Mouse (Mus musculus) heart, embryonic 14.5 days (tissue): ENCODE results near the gene Foxa3. TPM values are rescaled to one million over a fixed set of nuclear protein-coding genes. Genes with fewer than 3 reads are reported as not detected.

Source experiments
- ATAC-seq: fragments of 200-750 bp; cut with Nextera tagmentation; 2 replicates; pipeline ENCODE4 v1.8.0; 2017; ENCODE audit warnings: low read depth, moderate TSS enrichment; ENCODE audit not compliant: insufficient number of reproducible peaks, insufficient read depth, low FRiP score
- H3K27ac ChIP-seq, 2 experiments: fragments of 200-500 bp in 1 of 2; fragments of 300-500 bp in 1 of 2; sonication (generic) in 1 of 2; replicated peaks in 1 of 2; 2 replicates each; pipeline ENCODE4 v1.5.1; 2012 to 2014; ENCODE audit warnings: low read depth in 2 of 2, low read length in 2 of 2, control low read depth in 1 of 2, mild to moderate bottlenecking in 1 of 2, mixed read lengths in 1 of 2; ENCODE audit not compliant: control insufficient read depth in 1 of 2, insufficient read depth in 1 of 2
- H3K27me3 ChIP-seq: fragments of 300-500 bp; sonication (generic); 2 replicates; pipeline ENCODE4 v1.6.1; 2014; ENCODE audit warnings: mild to moderate bottlenecking, low read length, control low read depth; ENCODE audit not compliant: control insufficient read depth, insufficient read depth
- H3K36me3 ChIP-seq: fragments of 300-500 bp; sonication (generic); 2 replicates; pipeline ENCODE4 v1.6.1; 2014; ENCODE audit warnings: mild to moderate bottlenecking, control low read depth, low read length, mixed read lengths; ENCODE audit not compliant: control insufficient read depth, insufficient read depth
- H3K4me1 ChIP-seq, 2 experiments: fragments of 200-500 bp in 1 of 2; fragments of 300-500 bp in 1 of 2; sonication (generic) in 1 of 2; 2 replicates each; pipeline ENCODE4 v1.6.1; 2012 to 2014; ENCODE audit warnings: low read length in 2 of 2, control low read depth in 1 of 2, mixed read lengths in 1 of 2; ENCODE audit not compliant: control insufficient read depth in 2 of 2, insufficient read depth in 2 of 2
- H3K4me2 ChIP-seq: fragments of 300-500 bp; sonication (generic); 2 replicates; pipeline ENCODE4 v1.6.1; 2014; ENCODE audit warnings: mild to moderate bottlenecking, low read length
- H3K4me3 ChIP-seq, 2 experiments: fragments of 200-500 bp in 1 of 2; fragments of 300-500 bp in 1 of 2; sonication (generic) in 1 of 2; 2 replicates each; pipeline ENCODE4 v1.5.1; 2012 to 2014; ENCODE audit warnings: low read length in 2 of 2, mild to moderate bottlenecking in 2 of 2, control low read depth in 1 of 2, low read depth in 1 of 2, moderate library complexity in 1 of 2; ENCODE audit not compliant: control insufficient read depth in 1 of 2, insufficient read depth in 1 of 2
- H3K9ac ChIP-seq: fragments of 300-500 bp; sonication (generic); 2 replicates; pipeline ENCODE4 v1.6.1; 2014; ENCODE audit warnings: mild to moderate bottlenecking, low read length
- H3K9me3 ChIP-seq: fragments of 300-500 bp; sonication (generic); 2 replicates; pipeline ENCODE4 v1.6.1; 2016; ENCODE audit warnings: low read length, control low read depth; ENCODE audit not compliant: control insufficient read depth
- WGBS: fragments of 180-500 bp; shearing (Covaris S2); extraction: QIAGEN DNeasy Blood & Tissue Kit; methylation state at CpG from one replicate; pipeline ENCODE4 v1.1.7; 2014; 5-methylcytosine and 5-hydroxymethylcytosine counted together
- polyA plus RNA-seq: library from polyadenylated mRNA; unstranded; fragments of >200 nt; fragmentation: Nextera tagmentation; extraction: Ambion mirVana; gene quantifications from 2 replicates; pipeline ENCODE4 v1.2.1, GENCODE M21; 2014

The Foxa3 gene
- polyA plus RNA-seq, 1 experiment from 2014 or later, result not detected

DNA sequence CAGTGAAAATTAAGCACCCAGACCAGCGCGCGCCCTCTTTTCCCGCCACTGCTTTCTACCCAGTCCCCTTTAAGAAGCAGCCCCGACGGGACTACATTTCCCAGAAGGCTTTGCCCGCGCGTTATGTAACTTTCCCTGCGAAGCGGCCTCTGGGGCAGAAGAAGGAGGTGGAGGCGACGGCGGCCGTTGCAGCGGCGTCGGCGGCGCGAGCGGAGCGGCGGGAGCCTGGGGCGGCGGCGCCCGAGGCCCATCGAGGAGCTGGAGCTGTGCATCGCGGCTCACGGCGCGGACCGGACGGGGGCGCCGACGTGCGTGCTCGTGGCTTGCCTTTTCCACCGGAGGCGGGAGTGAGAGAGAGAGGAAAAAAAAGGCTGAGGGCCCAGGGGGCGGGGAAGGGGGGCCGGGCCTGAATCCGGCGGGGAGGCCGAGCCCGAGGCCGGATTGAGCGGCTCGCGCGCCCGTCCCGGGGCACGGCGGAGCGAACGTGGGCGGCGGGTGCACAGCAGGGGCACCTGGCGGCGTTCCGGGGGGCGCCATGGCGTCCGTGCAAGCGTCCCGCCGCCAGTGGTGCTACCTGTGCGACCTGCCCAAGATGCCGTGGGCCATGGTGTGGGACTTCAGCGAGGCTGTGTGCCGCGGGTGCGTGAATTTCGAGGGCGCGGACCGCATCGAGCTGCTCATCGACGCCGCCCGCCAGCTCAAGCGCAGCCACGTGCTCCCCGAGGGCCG, 19.3 kb downstream of the Foxa3 start, which contains the start of gene Irf2bp1:
Gene Irf2bp1, plus strand, starts transcription at position 143 of the 729 bp plus-strand sequence.
- WGBS, result under 1% methylated on average over 75 of the region's 90 CpGs
- peak within 1 kb of the TSS; percentile 89 to 96 for H3K4me3 ChIP-seq
- no peaks in the 10 kb centered on the region for H3K27me3 ChIP-seq
- no peaks in the 10 kb centered on the region for H3K9me3 ChIP-seq
- H3K9ac ChIP-seq, result peak within 1 kb of the TSS; percentile 92
- peaks cover 9 to 48% of the 10 kb centered on the region in 2 experiments for H3K4me1 ChIP-seq
- peak; percentile 34 for ATAC-seq
- peak within 1 kb of the TSS; percentile 99 for H3K4me2 ChIP-seq
- peak within 1 kb of the TSS; percentile 93 to 94 for H3K27ac ChIP-seq
- H3K36me3 ChIP-seq, result peaks cover 32% of the 10 kb centered on the region

DNA sequence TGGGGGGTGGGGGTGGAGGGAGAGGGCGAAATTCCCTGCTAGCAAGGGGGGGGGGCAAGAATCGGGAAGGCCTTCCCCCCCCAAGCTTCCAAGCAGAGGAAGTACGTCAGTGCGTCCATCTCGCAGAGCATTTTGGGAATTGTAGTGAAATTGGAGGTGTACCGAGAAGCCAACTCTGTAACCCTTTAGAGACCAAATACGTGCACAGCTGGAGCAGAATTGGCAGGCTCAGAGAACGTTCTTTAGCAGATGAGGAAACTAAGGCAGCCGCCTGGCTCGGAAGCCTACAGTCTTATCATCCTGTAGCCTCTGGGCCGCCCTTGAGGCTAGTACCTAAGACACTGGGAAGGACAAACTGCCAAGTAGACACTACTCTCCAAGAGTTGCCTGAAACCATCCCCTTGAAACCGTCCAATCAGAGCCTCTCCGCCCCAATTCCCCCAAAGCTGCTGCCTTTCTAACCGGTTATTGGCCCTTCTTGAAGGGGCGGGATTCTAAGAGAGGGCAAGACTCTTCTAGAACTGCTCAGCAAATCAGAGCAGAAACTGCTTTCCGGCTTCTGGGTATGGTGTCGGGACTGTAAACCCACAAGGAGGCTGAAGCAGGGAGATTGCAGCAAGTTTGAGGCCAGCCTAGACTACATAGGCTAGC, 20.4 kb downstream of the Foxa3 start:
- 0 out of 2 replicates have a peak, but pooled peaks have one; percentile 22 for ATAC-seq
- H3K9ac ChIP-seq, result peak overlapping the region; percentile 80
- WGBS, result 3% methylated on average over 17 of the region's 17 CpGs
- H3K27me3 ChIP-seq, result no peaks in the 10 kb centered on the region
- H3K27ac ChIP-seq, result peak overlapping the region; percentile 44 to 67
- H3K36me3 ChIP-seq, result peaks cover 32% of the 10 kb centered on the region
- peak overlapping the region; percentile 82 for H3K4me2 ChIP-seq
- no peaks in the 10 kb centered on the region for H3K9me3 ChIP-seq
- peaks cover 9 to 48% of the 10 kb centered on the region in 2 experiments for H3K4me1 ChIP-seq
- peak overlapping the region; percentile 43 to 45 for H3K4me3 ChIP-seq

DNA sequence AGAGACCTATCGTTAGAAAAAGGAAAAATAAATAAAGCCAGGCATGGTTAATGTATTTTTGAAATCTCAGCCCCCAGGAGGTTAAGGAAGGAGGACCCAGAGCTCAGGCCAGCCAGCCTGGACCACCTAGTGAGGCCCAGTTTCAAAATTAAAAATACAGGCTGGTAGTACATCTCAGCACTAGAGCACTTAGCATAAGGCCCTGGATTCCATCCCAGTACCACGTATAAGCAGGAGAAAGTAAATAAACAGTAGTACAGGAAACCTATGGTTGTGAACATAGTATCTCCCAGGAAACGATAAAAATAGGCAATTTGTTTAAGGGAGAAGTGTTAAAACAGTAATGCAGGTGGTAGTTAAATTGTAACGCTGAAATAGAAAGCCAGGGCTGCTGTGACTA, 21.2 kb downstream of the Foxa3 start:
- 44% methylated on average over 4 of the region's 4 CpGs for WGBS

GRCm38 (mm10) chr7:19001807-19002085, 21.6 kb downstream of the Foxa3 start:
- Histone ChIP-seq H3K9ac (no peak overlapping the region; the same call in 1 of the 2 replicates), H3K4me3 (no peak overlapping the region), H3K4me2 (0 out of 2 replicates have a peak overlapping the region, but pooled peaks have one; percentile 70), H3K27ac (peak overlapping the region in 1 of 2 experiments; percentile 61; a peak in 1 of 4 replicates), H3K9me3 (no peaks in the 10 kb centered on the region), H3K27me3 (no peaks in the 10 kb centered on the region), H3K36me3 (peaks cover 20% of the 10 kb centered on the region), H3K4me1 (peaks cover 9 to 45% of the 10 kb centered on the region in 2 experiments)
- WGBS, result 76% methylated on average over 3 of the region's 3 CpGs
- no peak for ATAC-seq

More for the DNA sequence above, 21.2 kb downstream of the Foxa3 start:
- H3K9ac ChIP-seq, result peak overlapping the region; percentile 80
- no peak for ATAC-seq
- H3K4me2 ChIP-seq, result peak overlapping the region; percentile 82
- H3K4me3 ChIP-seq, result peak overlapping the region in 1 of 2 experiments; percentile 43; a peak in 2 of 4 replicates
- no peaks in the 10 kb centered on the region for H3K9me3 ChIP-seq
- peaks cover 9 to 48% of the 10 kb centered on the region in 2 experiments for H3K4me1 ChIP-seq
- no peaks in the 10 kb centered on the region for H3K27me3 ChIP-seq
- peak overlapping the region in 1 of 2 experiments; percentile 67; a peak in 2 of 4 replicates for H3K27ac ChIP-seq
- H3K36me3 ChIP-seq, result peaks cover 24% of the 10 kb centered on the region

- peak overlapping the region; percentile 70 for H3K4me2 ChIP-seq
- peaks cover 15% of the 10 kb centered on the region for H3K36me3 ChIP-seq
- no peak for ATAC-seq
- no peaks in the 10 kb centered on the region for H3K27me3 ChIP-seq
- peak overlapping the region; percentile 45 to 48 for H3K4me3 ChIP-seq
- H3K27ac ChIP-seq, result peak overlapping the region in 1 of 2 experiments; percentile 61; a peak in 2 of 4 replicates
- H3K9me3 ChIP-seq, result no peaks in the 10 kb centered on the region
- H3K9ac ChIP-seq, result peak overlapping the region; percentile 75
- 28% methylated on average over 18 of the region's 18 CpGs for WGBS
- H3K4me1 ChIP-seq, result peaks cover 9 to 41% of the 10 kb centered on the region in 2 experiments
Measured at GRCm38 (mm10) chr7:19001066-19001806, 22.1 kb downstream of the Foxa3 start.

GRCm38 (mm10) chr7:19000421-19000820, 22.9 kb downstream of the Foxa3 start:
- peak overlapping the region in 1 of 2 experiments; percentile 58; a peak in 2 of 4 replicates for H3K27ac ChIP-seq

GRCm38 (mm10) chr7:18998835-18999234, 24.5 kb downstream of the Foxa3 start:
- peaks cover 0 to 23% of the 10 kb centered on the region in 2 experiments; a peak in 3 of 4 replicates for H3K4me1 ChIP-seq
- WGBS, result 37% methylated on average over 9 of the region's 9 CpGs
- H3K36me3 ChIP-seq, result no peaks in the 10 kb centered on the region
- no peak overlapping the region for H3K27ac ChIP-seq
- H3K9me3 ChIP-seq, result no peaks in the 10 kb centered on the region
- H3K9ac ChIP-seq, result 0 out of 2 replicates have a peak overlapping the region, but pooled peaks have one; percentile 8
- ATAC-seq, result no peak
- H3K27me3 ChIP-seq, result no peaks in the 10 kb centered on the region
- H3K4me3 ChIP-seq, result no peak overlapping the region
- no peak overlapping the region for H3K4me2 ChIP-seq

More at GRCm38 (mm10) chr7:19000421-19000820, 22.9 kb downstream of the Foxa3 start:
- no peaks in the 10 kb centered on the region for H3K27me3 ChIP-seq
- no peak for ATAC-seq
- WGBS, result 27% methylated on average over 10 of the region's 10 CpGs
- peak overlapping the region; percentile 75 for H3K9ac ChIP-seq
- peak overlapping the region; percentile 45 to 48 for H3K4me3 ChIP-seq
- peaks cover 7% of the 10 kb centered on the region for H3K36me3 ChIP-seq
- H3K9me3 ChIP-seq, result no peaks in the 10 kb centered on the region
- peaks cover 7 to 33% of the 10 kb centered on the region in 2 experiments for H3K4me1 ChIP-seq
- peak overlapping the region; percentile 70 for H3K4me2 ChIP-seq
